Mouse (Mus musculus) adipose tissue, adult 10 weeks (tissue): ENCODE results near the gene Polr2a. TPM values are rescaled to one million over a fixed set of nuclear protein-coding genes. Genes with fewer than 3 reads are reported as not detected.

Source experiments
- polyA plus RNA-seq: library from polyadenylated mRNA; stranded (reverse); fragments of 350-450 nt; fragmentation: Illumina TruSeq; extraction: RNeasy Lipid Tissue Mini Kit (QIAGEN cat#74804); gene quantifications from one replicate; pipeline ENCODE4 v1.2.3, GENCODE M21; 2014; ENCODE audit warnings: low read depth, low replicate concordance

Polr2a gene
- 43.9 TPM for polyA plus RNA-seq

DNA sequence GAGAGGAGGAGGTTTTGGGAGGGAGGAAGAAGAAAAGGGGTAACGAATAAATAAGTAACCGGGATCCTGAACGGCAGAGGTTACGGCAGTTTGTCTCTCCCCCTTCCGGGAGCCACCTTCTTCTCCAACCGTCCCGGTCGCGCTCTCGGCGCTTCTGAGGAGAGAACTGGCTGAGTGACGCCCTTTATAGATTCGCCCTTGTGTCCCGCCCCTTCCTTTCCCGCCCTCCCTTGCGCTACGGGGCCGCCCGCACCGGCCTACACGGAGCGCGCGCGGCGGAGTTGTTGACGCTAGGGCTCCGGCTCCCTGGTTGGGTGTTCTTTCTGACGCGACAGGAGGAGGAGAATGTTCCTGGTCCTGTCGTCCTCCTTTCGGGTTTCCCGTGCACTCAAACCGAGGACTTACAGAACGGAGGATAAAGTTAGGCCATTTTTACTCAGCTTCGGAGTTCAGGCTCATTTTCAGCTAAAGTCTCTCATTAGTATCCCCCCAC, at the start of gene Polr2a:
TSS of gene Polr2a (minus strand) at position 160 of the 493 bp plus-strand sequence.

DNA sequence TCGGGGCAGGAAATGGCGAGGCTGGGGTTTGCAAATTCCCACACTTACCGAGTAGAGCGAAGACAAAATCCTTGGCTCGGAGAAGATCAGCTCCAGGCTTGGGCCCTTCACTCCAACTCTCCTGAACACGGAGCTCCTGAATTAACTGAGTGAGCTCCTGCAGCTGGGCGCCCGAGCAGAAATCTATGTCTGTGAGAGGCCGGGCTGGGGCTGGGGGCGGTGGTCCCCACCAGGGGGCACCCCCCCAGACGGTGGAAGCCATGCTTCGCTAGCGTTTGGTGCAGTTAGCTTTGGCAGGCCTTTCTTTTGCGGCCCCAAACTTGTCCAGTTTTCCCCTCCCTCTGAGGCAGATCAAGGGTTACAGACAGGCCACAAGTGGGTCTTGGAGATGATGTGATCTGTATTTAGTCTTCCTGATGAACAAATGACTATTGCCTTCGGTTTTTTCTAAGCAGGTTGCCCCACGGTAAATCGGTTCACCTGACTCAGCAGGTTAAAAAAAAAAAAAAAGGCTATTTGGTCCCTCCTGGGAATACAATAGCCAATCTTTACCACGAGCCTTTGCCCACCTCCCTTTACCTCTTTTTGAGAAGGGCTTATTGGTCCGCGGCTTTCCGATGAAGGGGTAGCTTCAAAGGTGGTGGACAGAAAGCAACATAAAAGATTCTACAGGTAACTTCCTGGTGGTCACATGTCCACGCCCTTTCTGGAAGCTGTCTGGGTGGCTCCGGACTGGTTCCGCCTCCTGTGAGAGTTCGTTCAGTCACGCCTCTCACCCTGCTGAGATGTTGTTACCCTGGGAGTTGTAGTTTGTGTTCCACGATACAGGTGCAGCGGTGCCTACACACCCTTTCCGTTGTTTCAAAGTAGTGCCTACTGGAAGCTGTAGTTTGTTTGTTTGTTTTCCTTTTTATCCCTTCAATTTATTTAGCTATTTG, 46.8 kb upstream of the Polr2a start, which contains the start of gene Tmem102:
TSS of gene Tmem102 (minus strand) at position 653 of the 938 bp plus-strand sequence.

DNA sequence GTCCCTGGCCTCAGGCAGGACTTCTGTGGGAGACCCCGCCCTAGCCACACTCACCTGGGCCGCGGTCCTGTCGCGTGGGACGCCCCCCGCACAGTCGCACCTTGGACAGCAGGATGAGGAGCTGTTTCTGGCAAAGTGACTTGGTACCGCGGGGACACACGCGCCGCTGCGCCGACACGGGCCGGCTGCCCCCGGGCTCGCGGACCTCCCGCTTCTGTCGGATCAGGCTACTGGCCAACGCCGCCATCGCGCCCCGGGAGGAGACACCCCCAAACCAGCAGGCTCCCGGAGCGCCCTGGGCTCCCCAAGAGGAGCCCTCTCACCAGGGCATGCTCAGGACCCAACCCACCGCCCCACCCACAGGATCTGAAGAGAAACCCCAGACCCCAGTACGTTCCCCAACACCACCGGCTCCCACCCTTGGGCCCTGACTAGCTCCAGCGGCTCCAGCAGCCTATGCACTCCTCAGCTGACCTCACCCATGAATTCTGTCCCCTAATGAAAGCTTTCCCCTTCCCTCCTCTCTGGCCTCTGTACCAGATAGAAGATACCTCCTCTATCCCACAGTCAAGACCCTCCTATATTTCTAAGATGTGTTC, 43.0 kb upstream of the Polr2a start, which contains the start of gene Fgf11:
TSS of gene Fgf11 (minus strand) at position 479 of the 599 bp plus-strand sequence.

DNA sequence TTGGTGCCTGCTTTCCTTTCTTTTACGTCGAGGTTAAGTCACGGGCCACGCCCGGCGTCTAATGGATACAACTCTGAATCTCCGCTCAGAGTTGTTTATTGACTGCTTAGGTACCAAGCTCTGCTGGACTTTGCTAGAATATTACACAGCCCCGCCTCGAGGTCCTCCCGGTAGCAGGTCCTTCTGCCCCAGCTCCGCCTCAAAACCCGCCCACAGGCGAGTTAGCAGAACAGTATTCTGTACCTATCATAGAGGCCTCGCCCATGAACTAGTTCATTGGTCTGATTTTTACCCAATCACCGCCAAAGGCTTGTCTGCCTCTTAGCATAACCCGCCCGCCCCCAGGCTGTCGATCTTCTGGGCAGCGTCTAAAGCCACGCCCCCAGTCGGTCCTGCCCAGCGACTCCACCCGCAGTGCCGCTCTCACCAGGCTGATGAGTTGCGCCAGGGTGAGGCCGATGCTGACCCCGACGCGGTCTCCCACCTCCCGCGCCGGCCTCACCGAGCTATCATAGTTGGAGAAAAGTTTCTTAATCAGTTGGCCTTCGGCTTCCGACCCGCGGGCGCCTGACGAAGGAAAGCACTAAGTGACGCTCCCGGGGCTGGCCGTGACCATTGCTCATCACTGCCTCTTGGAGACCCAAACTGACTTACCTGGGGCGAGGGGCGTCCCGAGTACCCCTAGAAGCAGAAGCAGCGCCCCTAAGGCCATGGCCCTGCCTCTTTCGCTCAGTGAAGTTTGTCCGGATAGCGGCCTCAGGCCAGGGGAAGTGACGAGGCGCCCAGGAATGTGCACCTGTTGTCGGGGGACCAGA, 36.9 kb upstream of the Polr2a start, which contains the start of gene Chrnb1:
TSS of gene Chrnb1 (minus strand) at position 776 of the 815 bp plus-strand sequence.

DNA sequence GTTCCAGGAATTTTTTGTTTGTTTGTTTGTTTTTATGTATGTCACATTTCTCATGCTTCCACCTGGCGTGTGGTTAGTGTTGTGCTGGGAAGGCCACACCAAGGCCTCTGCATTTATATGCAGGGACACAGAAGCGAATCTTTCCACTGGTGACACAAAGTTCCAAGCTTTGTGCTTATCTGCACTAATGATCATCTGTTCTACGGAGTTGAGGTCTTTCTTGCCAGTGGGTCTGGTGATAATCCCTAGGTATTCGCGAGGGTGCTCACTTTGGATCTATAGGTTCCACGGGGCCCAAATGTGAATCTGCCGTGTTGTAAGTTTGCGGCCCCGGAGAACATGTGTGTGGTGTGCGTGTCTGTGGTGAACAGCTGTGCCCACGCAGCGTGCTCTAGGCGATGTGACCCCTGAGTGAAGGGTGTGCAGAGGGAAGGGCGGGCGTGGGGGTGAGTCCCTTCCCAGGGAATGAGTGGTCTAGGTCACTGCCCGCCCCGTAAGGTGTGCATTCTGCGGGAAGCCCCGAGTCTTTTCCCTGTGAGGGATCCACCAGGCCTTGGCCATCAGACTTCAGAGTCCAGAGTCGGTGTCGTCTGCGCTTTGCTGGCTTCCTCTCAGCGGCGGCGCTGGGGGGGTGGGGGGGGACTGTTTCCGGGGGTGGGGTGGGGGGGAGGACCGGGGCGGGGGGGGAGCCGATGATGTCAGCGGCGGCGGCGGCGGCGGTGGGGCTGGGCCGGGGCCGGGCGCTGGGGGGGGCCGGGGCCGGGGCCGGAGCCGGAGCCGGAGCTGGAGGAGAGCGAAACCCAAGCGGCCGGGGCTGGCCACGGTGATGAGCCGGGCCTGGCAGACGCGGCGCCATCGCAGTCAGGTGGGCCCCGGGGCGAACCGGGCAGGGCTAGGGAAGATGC, 7.0 kb upstream of the Polr2a start, which contains the start of gene Zbtb4:
TSS of gene Zbtb4 (plus strand) at position 692 of the 905 bp plus-strand sequence.

DNA sequence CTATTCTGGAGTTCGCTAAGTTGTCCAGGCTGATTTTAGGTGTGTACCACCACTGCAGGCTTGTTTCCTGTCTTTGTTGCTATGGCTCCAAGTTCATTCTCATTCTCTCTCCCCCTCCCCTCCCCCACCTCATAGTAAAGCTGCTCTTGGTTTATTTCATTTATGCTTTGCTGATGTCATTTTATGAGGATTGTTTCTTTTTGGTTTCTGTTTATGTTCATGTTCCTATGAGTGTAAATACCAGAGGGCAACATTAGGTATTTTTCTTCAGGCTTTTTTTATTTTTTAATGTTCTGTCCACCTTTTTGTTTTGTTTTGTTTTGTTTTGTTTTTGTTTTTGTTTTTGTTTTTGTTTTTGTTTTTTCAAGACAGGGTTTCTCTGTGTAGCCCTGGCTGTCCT, 3.4 kb upstream of the Polr2a start, which contains the start of gene Slc35g3:
TSS of gene Slc35g3 (minus strand) at position 101 of the 400 bp plus-strand sequence.

DNA sequence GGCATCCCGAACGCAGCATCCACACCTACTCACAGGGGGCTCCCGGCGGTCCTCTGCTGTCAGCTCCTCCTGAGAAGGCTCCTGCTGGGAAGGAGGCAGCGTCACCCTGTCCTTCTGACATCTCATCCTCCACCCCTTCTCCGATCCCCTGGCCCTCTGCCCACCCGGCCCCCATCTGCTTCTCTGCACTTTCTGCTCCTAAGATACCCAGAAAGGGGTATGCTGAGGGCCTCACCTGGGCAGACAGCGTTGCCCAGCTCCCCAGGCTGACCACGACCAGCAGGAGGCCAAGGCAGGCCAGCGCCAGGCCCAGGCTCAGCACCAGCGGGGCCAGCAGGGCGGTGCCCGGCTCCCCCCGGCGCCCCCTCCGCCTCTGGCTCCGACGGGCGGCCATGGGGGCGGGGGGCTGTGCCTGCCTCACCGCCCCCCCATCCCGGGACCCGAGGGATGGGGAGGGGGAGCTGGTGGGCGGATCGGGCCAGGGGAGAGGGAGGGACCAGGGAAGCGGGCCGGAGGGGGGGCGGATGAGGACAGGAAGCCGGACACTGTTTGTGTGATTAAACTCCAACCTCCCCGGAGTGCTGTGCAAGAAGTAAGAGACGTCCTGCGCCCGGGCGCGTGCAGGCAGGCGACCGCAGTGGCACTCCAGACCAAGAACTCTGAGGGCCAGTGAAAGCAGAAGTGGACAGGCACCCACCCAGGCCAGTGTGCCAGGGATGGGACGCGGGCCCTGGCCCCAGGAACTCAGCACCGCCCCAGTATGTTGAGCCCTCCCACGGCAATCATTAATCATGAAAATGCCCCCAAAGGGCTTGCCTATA, 62.9 kb downstream of the Polr2a start, which contains the start of the genes Tnfsf12 and Tnfsfm13:
TSS of gene Tnfsf12 (minus strand) at position 489 of the 821 bp plus-strand sequence.
TSS of gene Tnfsfm13 (minus strand) at position 738 of the 821 bp plus-strand sequence.

DNA sequence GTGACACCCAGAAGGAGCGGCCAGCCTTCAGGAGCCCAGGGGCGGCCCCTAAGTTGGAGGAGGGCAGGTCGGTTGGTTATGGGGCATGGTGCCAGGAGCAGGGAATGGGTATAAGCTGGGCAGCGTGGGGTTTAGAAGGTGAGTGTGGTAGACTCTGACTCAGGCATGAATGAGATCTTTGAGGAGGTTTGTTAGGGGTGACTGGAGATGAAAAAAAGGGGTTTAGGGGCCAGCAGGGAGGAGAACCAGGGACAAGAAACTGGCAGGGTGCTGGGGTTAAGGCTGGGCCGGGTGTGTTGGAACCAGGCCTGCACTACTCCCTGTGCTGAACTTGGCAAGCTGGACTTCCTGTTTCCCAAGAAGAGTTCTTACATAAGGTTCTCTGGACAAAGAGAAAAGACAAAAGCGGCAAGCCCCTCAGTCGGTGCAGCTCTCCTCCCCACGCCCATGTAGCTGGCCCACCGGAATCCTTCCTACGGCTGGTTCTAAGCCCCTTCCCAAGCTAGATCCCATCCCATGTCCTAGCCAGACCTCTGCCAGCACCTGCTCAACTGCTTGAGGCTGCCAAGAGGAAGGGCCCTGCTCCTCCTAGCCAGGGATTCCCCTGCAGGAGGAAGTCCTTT, 72.8 kb downstream of the Polr2a start, which contains the start of gene Tnfsf13:
TSS of gene Tnfsf13 (minus strand) at position 259 of the 623 bp plus-strand sequence.

Other genes with a start within 250 kb of the Polr2a start
- gene Dnah2, start 209.5 kb downstream of the Polr2a start, polyA plus RNA-seq: 1.2 TPM
- 1.1 TPM for gene Efnb3, start 198.4 kb downstream of the Polr2a start, polyA plus RNA-seq
- 9.2 TPM for gene Wrap53, start 178.4 kb downstream of the Polr2a start, polyA plus RNA-seq
- 35.1 TPM for gene Trp53, start 178.3 kb downstream of the Polr2a start, polyA plus RNA-seq
- 14.8 TPM for gene Atp1b2, start 152.7 kb downstream of the Polr2a start, polyA plus RNA-seq
- not detected for gene Shbg, start 140.7 kb downstream of the Polr2a start, polyA plus RNA-seq
- 16.0 TPM for gene Sat2, start 136.6 kb downstream of the Polr2a start, polyA plus RNA-seq
- 64.4 TPM for gene Fxr2, start 125.6 kb downstream of the Polr2a start, polyA plus RNA-seq
- gene Sox15, start 103.3 kb downstream of the Polr2a start, polyA plus RNA-seq: 0.92 TPM
- gene Mpdu1, start 96.0 kb downstream of the Polr2a start, polyA plus RNA-seq: 89.0 TPM
- gene Cd68, start 92.5 kb downstream of the Polr2a start, polyA plus RNA-seq: 45.6 TPM
- 395 TPM for gene Eif4a1, start 86.2 kb downstream of the Polr2a start, polyA plus RNA-seq
- 67.4 TPM for gene Senp3, start 76.6 kb downstream of the Polr2a start, polyA plus RNA-seq
- gene Tnfsf13, start 72.9 kb downstream of the Polr2a start, polyA plus RNA-seq: 5.4 TPM
- gene Tnfsf12, start 62.8 kb downstream of the Polr2a start, polyA plus RNA-seq: 19.2 TPM
- gene Tnfsfm13, start 62.5 kb downstream of the Polr2a start, polyA plus RNA-seq: 8.1 TPM
- 1.5 TPM for gene Slc35g3, start 3.3 kb upstream of the Polr2a start, polyA plus RNA-seq
- 28.9 TPM for gene Zbtb4, start 7.3 kb upstream of the Polr2a start, polyA plus RNA-seq
- gene Chrnb1, start 37.3 kb upstream of the Polr2a start, polyA plus RNA-seq: 8.3 TPM
- 8.7 TPM for gene Fgf11, start 43.2 kb upstream of the Polr2a start, polyA plus RNA-seq
- gene Tmem102, start 47.0 kb upstream of the Polr2a start, polyA plus RNA-seq: 13.6 TPM
- 2.2 TPM for gene Gm39566, start 56.7 kb upstream of the Polr2a start, polyA plus RNA-seq
- gene Spem2, start 59.8 kb upstream of the Polr2a start, polyA plus RNA-seq: 14.1 TPM
- gene Spem1, start 63.5 kb upstream of the Polr2a start, polyA plus RNA-seq: 23.3 TPM
- 19.0 TPM for gene Nlgn2, start 79.1 kb upstream of the Polr2a start, polyA plus RNA-seq
- gene Tmem256, start 79.9 kb upstream of the Polr2a start, polyA plus RNA-seq: 183 TPM
- gene Plscr3, start 87.7 kb upstream of the Polr2a start, polyA plus RNA-seq: 31.1 TPM
- gene Tnk1, start 100.1 kb upstream of the Polr2a start, polyA plus RNA-seq: 23.7 TPM
- gene Tmem95, start 119.4 kb upstream of the Polr2a start, polyA plus RNA-seq: not detected
- 9.4 TPM for gene Kctd11, start 122.8 kb upstream of the Polr2a start, polyA plus RNA-seq
- gene Acap1, start 136.9 kb upstream of the Polr2a start, polyA plus RNA-seq: 43.9 TPM
- gene 2810408A11Rik, start 142.3 kb upstream of the Polr2a start, polyA plus RNA-seq: 14.3 TPM
- gene Neurl4, start 142.4 kb upstream of the Polr2a start, polyA plus RNA-seq: 35.5 TPM
- gene Gps2, start 155.3 kb upstream of the Polr2a start, polyA plus RNA-seq: 47.7 TPM
- gene Eif5a, start 163.3 kb upstream of the Polr2a start, polyA plus RNA-seq: 484 TPM
- 58.7 TPM for gene Ybx2, start 177.2 kb upstream of the Polr2a start, polyA plus RNA-seq
- 63.7 TPM for gene Slc2a4, start 189.6 kb upstream of the Polr2a start, polyA plus RNA-seq
- 115 TPM for gene Cldn7, start 206.1 kb upstream of the Polr2a start, polyA plus RNA-seq
- 98.8 TPM for gene Ctdnep1, start 222.5 kb upstream of the Polr2a start, polyA plus RNA-seq
- gene Elp5, start 223.9 kb upstream of the Polr2a start, polyA plus RNA-seq: 43.3 TPM
- gene Gabarap, start 232.5 kb upstream of the Polr2a start, polyA plus RNA-seq: 520 TPM
- 39.7 TPM for gene Phf23, start 237.1 kb upstream of the Polr2a start, polyA plus RNA-seq
- 20.8 TPM for gene Dvl2, start 242.0 kb upstream of the Polr2a start, polyA plus RNA-seq